Mouse (Mus musculus): ENCODE measurements around the gene Phf21b. TPM values are rescaled to one million over a fixed set of nuclear protein-coding genes. Genes with fewer than 3 reads are reported as not detected.

Gene Phf21b
- polyA plus RNA-seq, 1 experiment, result 4.4 TPM

DNA sequence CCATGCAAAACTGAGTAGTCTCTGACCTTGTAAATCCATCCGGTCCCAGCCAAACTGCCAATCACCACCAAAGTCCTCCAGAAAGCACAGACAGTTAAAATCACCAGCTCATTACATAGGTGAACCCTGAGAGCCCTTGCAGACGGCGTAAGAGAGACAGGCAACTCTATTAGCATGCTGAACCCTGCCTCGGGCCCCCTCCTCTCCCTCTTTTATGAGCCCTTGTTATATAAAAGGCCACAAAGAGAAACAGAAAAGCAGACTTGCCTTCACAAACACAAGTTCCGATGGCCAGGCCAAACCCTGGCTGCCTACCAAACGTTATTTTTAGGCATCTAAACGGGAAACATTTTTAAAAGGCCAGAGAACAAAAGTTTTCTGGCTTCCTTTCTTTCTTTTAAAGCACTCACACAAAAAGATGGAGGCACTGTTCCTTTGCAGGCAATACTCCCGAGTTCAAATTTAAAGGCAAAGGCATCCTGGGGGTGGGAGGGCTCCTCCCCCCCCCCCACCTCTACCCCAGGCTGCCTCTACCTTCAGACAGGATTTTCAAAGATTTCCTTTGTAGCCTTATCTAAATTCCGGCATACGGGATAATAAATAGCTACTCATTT, 3.3 kb downstream of the Phf21b start:
- no peak for DNase-seq (ENCODE audit: low read depth, low spot score)
- WGBS, result 5% methylated on average over 10 of the region's 10 CpGs

DNA sequence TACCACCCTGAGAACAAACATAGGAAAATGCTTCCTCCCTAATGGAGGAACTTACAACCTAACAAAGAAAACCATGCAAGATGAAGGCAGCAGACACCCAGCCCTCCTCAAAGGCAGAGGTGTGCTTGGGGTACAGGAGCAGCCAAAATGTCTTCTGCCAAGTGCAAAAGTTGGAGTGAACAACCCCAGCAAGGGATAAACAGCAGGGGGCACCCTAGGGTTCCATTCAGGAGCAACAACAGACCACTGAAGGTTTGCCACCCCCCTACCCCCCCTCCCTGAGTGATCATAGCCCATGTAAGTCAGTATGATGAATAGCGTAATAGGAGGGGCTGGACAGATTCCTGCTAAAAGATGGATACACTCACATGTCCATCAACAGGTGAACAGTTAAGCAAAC, 5.5 kb downstream of the Phf21b start:
- 96% methylated on average over 1 of the region's 1 CpGs for WGBS
- DNase-seq (ENCODE audit: low read depth, low spot score), result no peak

DNA sequence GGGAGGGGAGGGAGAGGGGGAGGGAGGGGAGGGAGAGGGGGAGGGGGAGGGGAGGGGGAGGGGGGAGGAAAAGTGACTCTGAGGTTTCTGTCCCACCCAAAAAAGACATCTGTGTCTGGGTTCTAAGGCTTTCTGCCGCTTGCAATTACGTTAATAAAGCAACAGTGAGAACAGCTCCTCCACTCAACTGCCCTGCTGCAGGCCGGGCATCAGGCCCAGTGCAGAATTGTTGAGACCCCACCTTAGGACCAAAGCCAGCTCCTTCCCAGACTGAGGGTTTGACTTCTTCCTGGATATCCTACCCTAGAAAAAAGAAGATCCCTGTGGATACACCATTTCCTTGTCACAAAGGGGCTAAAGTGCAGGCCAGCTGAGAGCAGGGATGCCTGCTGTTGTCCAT, 9.6 kb downstream of the Phf21b start:
- 62% methylated on average over 3 of the region's 3 CpGs for WGBS
- DNase-seq (ENCODE audit: low read depth, low spot score), result no peak

DNA sequence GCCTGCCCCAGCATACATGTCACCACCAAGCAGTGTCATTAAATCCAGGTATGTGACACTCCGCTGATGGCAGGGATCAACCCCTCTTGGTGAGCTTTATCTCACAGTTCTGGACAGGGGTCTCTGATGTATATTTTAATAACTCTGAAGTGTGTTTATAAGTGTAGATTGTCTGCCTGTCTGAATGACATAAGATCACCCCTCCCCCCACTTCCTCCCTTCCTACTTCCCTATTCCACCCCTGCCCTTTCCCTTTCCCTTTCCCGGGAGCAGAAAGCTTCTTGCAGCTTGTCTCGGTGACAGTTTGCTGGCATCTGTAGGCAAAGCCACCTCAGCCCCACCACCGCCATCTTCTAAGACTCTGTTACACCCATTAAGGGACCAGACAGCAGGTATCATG, 11.0 kb downstream of the Phf21b start:
- no peak for DNase-seq (ENCODE audit: low read depth, low spot score)
- 67% methylated on average over 4 of the region's 4 CpGs for whole genome bisulfite sequencing

DNA sequence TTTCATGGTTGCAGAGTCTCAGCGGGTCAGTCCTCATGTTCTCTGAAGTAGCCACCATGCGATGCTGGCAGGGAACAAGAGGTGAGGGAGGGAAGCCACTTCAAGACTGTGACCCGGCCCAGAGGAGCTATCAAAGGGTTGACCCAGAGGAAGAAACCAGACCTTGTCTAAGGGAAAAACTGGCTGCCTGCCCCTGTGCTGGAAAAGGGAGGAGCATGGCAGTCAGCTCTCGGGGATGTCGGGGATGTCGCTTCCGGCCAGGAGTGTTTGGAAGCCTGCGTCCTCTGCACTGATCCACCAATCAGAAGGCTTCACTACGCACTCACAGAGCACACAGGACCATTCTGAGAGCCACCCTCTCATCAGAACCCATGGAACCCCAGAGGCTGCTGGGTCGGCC, 12.8 kb downstream of the Phf21b start:
- 60% methylated on average over 10 of the region's 10 CpGs for WGBS
- DNase-seq (ENCODE audit: low read depth, low spot score), result no peak

DNA sequence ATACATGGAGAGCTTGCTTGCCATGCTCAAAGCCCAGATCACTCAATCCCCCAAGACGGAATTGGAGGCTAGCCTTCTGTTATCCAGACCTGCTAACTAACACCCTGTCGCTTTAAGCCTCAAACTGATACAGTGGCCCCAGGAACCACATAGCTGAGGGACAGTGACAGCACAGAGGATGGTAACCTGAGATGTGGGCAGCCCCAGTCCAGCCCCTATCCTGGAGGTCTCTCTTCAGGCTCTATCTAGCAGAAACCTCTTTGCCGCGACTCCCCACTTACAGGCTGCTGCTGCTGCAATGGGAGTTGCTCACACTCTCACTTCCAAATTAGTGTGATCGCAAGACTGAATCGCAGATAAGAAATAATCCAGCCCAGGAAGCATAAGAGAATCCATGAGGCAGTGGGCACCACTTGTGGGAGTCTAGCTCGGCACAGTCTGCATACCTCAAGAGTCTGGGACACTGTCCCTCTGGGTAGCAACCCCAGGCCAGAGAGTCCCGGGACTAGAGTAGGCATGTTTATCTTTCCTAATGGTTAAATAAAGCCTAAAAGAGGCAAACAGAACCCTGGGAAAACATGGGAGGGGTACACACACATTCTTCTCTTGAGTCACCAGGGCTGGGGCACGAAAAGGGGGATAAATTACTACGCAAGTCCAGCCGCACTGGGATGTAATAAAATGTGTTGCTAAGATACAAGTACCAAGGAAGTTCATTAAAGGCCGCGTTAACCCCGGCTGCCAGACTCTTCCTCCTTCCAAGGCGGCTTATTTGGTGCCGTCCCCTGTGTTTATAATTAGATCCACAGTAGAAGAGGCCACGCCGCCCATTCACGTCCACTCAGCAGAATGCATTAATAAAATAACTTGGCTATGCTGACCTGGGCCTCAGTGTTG, 13.7 kb downstream of the Phf21b start:
- WGBS, result 27% methylated on average over 19 of the region's 19 CpGs
- DNase-seq (ENCODE audit: low read depth, low spot score), result no peak

DNA sequence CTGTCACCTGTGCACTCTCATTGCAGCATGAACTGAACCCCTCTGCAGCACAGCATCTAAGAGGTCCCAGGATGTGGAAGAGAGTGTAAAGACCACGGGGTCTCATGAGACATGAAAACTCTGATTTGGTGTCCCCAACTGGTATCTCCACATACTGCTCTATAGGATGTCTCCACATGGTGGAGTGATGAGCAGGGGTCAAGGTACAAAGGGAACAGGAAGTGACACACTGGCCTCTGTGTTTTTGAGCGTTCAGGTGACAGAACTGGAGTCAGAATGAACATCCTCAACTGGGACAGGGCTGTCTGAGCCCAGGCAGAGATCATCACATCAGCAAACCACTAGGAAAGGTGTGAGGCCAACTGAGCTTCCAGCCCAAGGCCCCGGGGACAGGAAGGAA, 15.3 kb downstream of the Phf21b start:
- WGBS, result 33% methylated on average over 3 of the region's 3 CpGs

DNA sequence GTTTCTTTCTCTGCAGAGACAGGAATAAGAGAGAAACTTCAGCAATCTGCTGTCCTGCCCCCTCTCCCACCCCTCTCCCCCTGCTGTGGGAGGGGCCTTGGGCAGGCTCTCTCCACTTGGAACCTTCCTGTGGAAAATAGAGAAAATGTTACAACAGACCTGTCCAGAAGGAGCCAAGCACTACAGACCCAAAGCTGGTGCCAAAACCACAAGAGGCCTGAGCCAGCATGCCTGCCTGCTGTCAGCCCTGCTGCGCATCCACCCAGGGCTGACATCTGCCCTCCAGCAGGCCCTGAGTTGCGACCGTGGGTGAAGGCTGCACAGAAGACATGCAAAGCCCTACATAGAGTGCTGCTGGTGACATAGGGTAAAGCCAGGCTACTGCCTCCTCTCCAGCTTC, 16.3 kb downstream of the Phf21b start:
- WGBS, result 75% methylated on average over 3 of the region's 3 CpGs
- DNase-seq (ENCODE audit: low read depth, low spot score), result no peak

More for the DNA sequence above, 15.3 kb downstream of the Phf21b start:
- DNase-seq (ENCODE audit: low read depth, low spot score), result no peak

DNA sequence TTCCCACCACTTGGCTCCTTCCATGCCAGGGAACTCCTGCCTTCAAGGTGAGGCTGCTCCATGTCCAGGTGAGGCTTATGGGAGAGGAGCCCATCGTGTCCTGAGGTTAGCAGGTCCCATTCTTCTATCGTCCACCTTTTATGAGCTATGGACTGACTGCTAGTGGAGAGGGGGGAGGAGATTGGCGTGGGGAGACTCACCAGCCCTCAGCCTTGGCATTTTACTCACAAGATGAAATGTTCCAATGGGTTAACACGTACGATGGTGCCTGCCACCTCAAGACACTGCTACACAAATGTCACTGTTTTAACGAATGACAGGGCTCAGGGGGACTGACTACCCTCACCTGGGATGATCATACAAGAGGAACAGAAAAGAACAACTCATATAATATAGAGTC, 18.0 kb downstream of the Phf21b start:
- DNase-seq (ENCODE audit: low read depth, low spot score), result no peak
- WGBS, result 74% methylated on average over 6 of the region's 6 CpGs

DNA sequence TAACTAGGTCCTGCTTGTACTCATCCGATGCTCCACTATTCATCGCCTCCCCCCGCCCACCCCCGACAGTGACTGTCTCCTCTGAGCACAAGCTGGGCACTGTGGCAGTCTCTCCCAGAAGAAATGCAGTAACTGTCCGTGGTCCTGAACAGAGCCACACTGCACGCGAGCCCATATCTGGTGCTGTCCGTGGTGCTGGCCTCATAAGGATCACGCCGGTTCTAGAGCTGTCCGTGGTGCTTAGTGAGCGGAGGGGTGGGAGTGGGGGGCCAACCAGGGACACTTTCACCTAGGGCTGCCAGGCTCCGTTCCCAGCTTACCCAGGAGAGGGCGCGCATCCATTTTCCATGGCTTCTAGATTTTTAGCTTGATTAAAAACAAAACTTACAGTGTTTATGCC, 26.4 kb downstream of the Phf21b start:
- peak; percentile 58 for DNase-seq (ENCODE audit: low read depth, low spot score)
- WGBS, result 7% methylated on average over 15 of the region's 15 CpGs

DNA sequence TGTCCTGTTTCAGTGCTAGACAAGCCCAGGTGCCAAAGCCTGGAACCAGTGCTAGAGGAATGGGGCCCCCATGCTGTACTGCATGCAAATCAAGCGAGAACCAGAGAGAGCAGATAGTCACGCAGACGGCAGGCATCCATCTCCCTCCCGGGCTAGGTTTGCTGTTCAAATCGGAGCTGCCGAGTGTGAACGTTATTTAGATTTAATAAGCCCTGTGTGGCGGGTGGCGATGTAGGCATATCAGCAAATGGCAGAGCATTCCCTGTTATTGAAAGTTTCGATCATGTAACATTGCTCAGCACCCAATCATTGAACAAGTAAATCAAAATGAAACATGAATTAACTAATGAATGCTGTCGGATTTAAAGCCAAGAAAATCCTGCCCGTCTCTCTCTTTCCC, 27.2 kb downstream of the Phf21b start:
- 92% methylated on average over 12 of the region's 12 CpGs for WGBS
- DNase-seq (ENCODE audit: low read depth, low spot score), result no peak

DNA sequence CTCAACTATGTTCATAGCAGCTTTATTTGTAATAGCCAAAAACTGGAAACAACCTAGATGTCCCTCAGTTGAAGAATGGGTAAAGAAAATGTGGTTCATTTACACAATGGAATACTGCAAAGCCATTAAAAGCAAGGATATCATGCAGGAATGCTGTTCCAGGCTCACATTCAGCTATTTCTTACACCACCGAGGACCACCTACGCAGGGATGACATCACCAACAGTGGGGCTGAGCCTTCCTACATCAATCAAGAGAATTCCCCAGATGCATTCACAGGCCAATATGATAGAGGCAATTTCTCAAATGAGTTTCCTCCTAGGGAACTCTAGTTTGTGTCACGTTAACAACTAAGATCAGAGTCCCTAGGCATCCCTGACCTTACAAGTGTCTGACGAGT, 32.8 kb downstream of the Phf21b start:
- 87% methylated on average over 4 of the region's 4 CpGs for WGBS
- no peak for DNase-seq (ENCODE audit: low read depth, low spot score)

DNA sequence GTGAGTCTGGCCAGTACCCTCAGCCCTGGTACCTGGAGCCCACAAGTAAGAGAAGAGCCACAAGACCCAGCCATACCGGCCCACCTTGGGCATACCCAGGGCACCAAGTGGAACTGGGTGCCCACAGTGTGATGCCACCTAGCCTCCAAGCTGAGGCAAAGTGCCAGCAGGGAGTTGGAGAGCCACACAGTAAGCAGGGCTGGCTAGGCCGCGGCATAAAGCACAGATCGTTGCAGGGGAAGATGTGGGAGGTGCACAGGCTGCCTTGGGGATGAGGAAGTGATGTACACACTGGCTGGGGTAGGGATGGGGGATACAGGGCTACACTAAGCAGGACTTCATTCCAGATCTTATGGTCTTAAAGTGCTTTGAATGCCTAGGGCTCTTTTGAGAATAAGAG, 35.0 kb downstream of the Phf21b start:
- DNase-seq (ENCODE audit: low read depth, low spot score), result no peak
- WGBS, result 77% methylated on average over 4 of the region's 4 CpGs

DNA sequence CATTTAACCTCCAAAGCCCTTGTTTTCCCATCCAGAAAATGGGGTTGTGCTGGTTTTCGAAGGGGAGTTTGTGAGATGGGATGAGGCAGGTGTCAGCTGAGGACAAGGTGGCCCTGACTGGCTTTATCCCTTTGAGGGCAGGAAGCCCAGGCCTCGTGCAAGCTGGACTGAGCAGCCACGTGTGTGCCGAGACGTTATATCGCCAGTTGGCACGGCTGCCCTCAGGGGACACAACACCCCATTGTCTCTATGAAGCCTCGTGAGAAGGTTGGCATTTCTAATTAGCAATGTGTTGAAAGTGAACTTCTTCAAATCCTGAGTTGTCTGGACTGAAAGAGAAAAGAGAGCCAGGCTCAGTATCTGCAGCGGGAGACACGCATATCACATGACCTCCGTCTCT, 37.6 kb downstream of the Phf21b start:
- no peak for DNase-seq (ENCODE audit: low read depth, low spot score)
- WGBS, result 73% methylated on average over 11 of the region's 11 CpGs

DNA sequence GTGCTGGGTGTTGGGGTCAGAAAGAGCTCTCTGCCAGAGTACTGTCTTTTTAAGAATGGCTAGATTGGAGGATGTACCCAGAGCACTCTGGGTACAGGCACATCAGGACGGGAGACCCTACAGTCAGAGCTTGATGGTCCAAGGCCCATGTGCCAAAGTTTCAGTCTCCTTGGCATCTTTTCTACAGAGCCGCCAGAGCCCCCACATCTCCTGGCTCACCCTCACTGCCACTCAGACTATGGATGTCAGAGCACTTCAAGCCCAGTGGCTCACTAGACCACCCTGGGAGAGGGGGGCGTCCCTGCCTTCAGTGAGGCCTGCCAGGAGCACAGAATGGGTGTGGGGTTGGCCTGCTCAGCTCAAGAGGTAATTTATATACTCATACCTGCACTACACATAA, 38.3 kb downstream of the Phf21b start:
- DNase-seq (ENCODE audit: low read depth, low spot score), result no peak

DNA sequence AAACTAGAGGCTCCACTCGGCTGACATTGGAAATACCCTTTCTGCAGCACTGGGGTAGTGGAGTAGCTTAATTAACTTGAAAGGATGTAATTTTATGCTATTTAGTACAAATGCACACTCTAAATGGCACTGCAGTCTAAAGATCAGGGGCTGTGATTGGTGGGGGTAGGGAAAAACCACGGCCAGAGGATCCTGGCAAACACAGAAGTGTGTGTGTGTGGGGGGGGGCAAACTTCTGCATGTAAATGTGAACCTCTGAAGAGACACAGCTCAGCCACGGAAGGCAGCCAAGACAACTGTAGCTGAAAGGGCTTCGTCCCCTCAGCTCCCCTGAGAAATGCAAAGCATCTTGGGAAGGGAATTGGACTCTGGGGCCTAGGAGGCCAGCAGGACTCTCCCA, 40.7 kb downstream of the Phf21b start:
- no peak for DNase-seq (ENCODE audit: low read depth, low spot score)
- 67% methylated on average over 4 of the region's 4 CpGs for WGBS

More for the DNA sequence above, 38.3 kb downstream of the Phf21b start:
- 79% methylated on average over 3 of the region's 3 CpGs for WGBS

DNA sequence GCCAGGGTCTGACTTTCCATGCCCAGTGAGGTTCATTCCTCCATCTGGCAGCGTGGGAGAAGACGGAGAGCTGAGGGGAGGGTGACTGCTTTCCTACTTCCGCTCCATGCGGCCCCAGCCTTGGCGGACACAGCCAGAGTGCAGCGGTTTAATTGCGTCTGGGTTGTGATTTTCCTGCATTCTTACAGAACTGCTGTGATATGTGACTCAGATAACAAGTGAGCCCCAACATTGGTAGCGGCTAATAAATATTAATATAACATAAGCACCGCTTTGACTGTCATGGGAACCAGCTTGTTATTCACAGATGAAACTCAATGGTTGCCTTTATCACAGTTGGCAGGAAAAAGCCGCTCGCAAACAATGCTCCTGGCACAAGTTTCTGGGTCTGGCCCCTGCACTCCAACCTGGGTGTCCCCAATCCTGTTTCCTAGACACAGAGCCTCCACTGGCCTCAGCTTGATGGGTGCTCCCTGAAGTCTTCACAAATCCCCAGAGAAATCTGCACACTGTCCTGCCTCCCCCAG, 43.0 kb downstream of the Phf21b start:
- 65% methylated on average over 11 of the region's 11 CpGs for WGBS
- no peak for DNase-seq (ENCODE audit: low read depth, low spot score)

DNA sequence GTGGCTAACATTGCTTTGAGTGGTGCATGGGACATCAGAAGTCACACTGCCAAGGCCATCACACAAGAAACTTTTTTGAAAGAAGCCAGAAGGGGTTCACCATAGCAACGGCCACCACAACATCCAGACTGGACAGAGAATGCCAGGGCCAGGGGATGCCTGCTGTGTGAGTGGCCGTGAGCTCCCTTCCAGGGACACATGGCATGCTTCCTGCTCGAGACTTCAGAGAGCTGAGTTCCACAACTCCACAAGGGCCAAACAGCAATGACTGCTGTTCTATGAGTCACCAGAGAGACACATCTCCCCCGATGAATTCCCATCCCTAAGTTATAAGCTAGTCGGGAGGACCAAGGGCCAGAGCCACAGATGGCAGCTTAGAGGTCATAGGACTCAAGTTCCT, 44.7 kb downstream of the Phf21b start:
- DNase-seq (ENCODE audit: low read depth, low spot score), result no peak
- 72% methylated on average over 5 of the region's 5 CpGs for WGBS

DNA sequence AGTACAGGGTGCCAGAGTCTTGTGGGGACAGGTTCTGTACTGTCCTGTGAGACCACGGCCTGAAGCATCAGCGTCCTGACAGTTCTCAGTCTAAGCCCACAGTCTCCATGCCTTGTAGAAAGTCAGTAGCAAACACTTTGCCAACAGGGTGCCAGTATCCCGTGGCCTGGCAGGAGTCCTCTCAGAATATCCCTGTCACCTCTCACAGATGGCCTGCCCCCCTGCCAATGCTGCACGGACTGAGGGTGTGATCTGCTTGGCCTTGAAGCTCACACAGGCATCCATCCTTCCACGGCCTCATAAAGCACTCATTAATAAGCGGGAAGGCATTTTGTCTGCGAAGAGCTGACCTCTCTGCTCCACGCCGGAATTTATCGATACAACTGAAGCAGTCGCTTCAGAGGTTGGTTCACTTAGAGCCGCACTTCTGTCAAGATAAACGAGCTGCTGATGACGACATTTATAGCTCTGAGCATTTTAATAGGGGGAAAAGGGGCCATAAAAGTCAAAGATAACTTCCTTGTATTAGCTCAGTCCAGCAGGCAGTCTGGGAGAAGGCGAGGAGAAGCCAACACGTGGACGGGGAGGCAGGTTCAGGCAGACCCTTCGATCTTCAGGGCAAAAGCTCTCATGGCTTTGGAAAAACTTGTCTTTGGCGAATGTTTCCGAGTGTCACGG, 46.4 kb downstream of the Phf21b start:
- WGBS, result 18% methylated on average over 21 of the region's 21 CpGs
- DNase-seq (ENCODE audit: low read depth, low spot score), result peak; percentile 48

DNA sequence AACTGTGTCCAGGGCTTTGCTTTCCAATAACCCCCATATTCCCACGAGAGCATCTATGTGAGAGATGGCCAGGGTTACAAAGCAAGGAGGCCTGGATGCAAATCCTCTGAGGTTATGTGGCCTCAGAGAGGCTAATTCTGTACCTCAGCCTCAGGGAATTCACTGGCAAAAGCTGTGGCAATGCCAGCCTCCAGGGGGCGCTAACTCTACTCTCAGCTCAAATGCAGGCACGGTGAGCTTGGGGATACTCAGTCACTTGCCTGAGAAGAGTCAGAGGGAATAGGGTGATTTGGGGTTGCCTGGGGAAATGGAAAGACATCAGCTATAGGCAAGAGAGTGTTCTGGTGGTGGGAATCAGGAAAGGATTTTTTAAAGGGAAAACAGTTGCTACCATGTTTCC, 52.2 kb downstream of the Phf21b start:
- 46% methylated on average over 3 of the region's 3 CpGs for WGBS
- no peak for DNase-seq (ENCODE audit: low read depth, low spot score)

DNA sequence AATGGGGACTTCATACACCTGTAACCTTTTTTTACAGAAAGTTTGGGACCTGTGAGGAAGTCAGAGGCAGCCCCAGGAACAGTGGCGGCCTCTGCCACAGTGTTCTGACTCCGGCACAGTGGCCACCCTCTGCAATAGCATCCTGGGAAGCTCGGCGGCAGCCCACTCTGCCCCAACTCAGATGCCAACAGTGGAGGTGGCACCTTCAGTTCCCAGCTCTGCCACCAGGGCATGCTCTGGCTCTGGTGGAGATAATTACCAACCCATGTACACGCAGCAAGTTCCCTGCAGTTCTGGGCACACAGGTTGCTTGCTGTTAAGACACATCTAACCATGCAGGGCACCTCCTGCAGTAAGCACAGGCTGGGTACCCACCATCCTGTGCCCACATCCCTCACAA, 55.7 kb downstream of the Phf21b start:
- no peak for DNase-seq (ENCODE audit: low read depth, low spot score)
- WGBS, result 77% methylated on average over 5 of the region's 5 CpGs

All from large intestine, adult 2 months (tissue).